Mouse (Mus musculus): ENCODE results near the gene Tie1. TPM values are rescaled to one million over a fixed set of nuclear protein-coding genes. Genes with fewer than 3 reads are reported as not detected.
"Not testable (repeated sequence)": the region's sequence is repeated elsewhere in the genome, so short reads cannot be mapped to it uniquely, and the experiment has no call there.

Gene Tie1
- polyA plus RNA-seq, 1 experiment, result 23.1 TPM

GRCm38 (mm10) chr4:118518208-118518607 lies 28.3 kb upstream of the Tie1 start:
- TF ChIP-seq POLR2A (IDR thresholded peaks at IDR 0.05; ENCODE audit: borderline replicate concordance, extremely low read depth, insufficient read depth, insufficient read length, poor library complexity, severe bottlenecking), result no peak
- TF ChIP-seq CTCF (IDR thresholded peaks at IDR 0.05; ENCODE audit: borderline replicate concordance, extremely low read depth, insufficient read depth, insufficient read length), result no peak
- no peak for DNase-seq (ENCODE audit: low read depth)

- no peak for DNase-seq (ENCODE audit: low read depth)
- TF ChIP-seq CTCF (IDR thresholded peaks at IDR 0.05; ENCODE audit: borderline replicate concordance, extremely low read depth, insufficient read depth, insufficient read length), result no peak
Measured at GRCm38 (mm10) chr4:118517497-118518146, 27.8 kb upstream of the Tie1 start.

- TF ChIP-seq CTCF (IDR thresholded peaks at IDR 0.05; ENCODE audit: borderline replicate concordance, extremely low read depth, insufficient read depth, insufficient read length) (no peak), POLR2A (IDR thresholded peaks at IDR 0.05; ENCODE audit: borderline replicate concordance, extremely low read depth, insufficient read depth, insufficient read length, poor library complexity, severe bottlenecking) (no peak)
- DNase-seq (ENCODE audit: low read depth), result peak; percentile 23
Measured at GRCm38 (mm10) chr4:118516699-118517496, 27.0 kb upstream of the Tie1 start.

- peak; percentile 39 for DNase-seq (ENCODE audit: low read depth)
Measured at GRCm38 (mm10) chr4:118509050-118509449, 19.2 kb upstream of the Tie1 start.

GRCm38 (mm10) chr4:118507171-118507570 lies 17.3 kb upstream of the Tie1 start:
- DNase-seq (ENCODE audit: low read depth), result not testable (repeated sequence)

More at GRCm38 (mm10) chr4:118509050-118509449, 19.2 kb upstream of the Tie1 start:
- TF ChIP-seq POLR2A (IDR thresholded peaks at IDR 0.05; ENCODE audit: borderline replicate concordance, extremely low read depth, insufficient read depth, insufficient read length, poor library complexity, severe bottlenecking), result no peak
- no peak for TF ChIP-seq CTCF (IDR thresholded peaks at IDR 0.05; ENCODE audit: borderline replicate concordance, extremely low read depth, insufficient read depth, insufficient read length)

GRCm38 (mm10) chr4:118505551-118505950 lies 15.7 kb upstream of the Tie1 start:
- no peak for DNase-seq (ENCODE audit: low read depth)
- no peak for TF ChIP-seq CTCF (IDR thresholded peaks at IDR 0.05; ENCODE audit: borderline replicate concordance, extremely low read depth, insufficient read depth, insufficient read length)
- TF ChIP-seq POLR2A (IDR thresholded peaks at IDR 0.05; ENCODE audit: borderline replicate concordance, extremely low read depth, insufficient read depth, insufficient read length, poor library complexity, severe bottlenecking), result no peak

GRCm38 (mm10) chr4:118500792-118501191 lies 10.9 kb upstream of the Tie1 start:
- TF ChIP-seq POLR2A (IDR thresholded peaks at IDR 0.05; ENCODE audit: borderline replicate concordance, extremely low read depth, insufficient read depth, insufficient read length, poor library complexity, severe bottlenecking) (no peak), CTCF (IDR thresholded peaks at IDR 0.05; ENCODE audit: borderline replicate concordance, extremely low read depth, insufficient read depth, insufficient read length) (no peak)
- no peak for DNase-seq (ENCODE audit: low read depth)

- DNase-seq (ENCODE audit: low read depth), result no peak
- TF ChIP-seq POLR2A (IDR thresholded peaks at IDR 0.05; ENCODE audit: borderline replicate concordance, extremely low read depth, insufficient read depth, insufficient read length, poor library complexity, severe bottlenecking) (no peak), CTCF (IDR thresholded peaks at IDR 0.05; ENCODE audit: borderline replicate concordance, extremely low read depth, insufficient read depth, insufficient read length) (no peak)
Measured at GRCm38 (mm10) chr4:118500171-118500724, 10.4 kb upstream of the Tie1 start.

- no peak for TF ChIP-seq CTCF (IDR thresholded peaks at IDR 0.05; ENCODE audit: borderline replicate concordance, extremely low read depth, insufficient read depth, insufficient read length)
- TF ChIP-seq POLR2A (IDR thresholded peaks at IDR 0.05; ENCODE audit: borderline replicate concordance, extremely low read depth, insufficient read depth, insufficient read length, poor library complexity, severe bottlenecking), result no peak
- no peak for DNase-seq (ENCODE audit: low read depth)
Measured at GRCm38 (mm10) chr4:118490461-118490860, 600 bp upstream of the Tie1 start.

GRCm38 (mm10) chr4:118476773-118477530 lies 12.9 kb downstream of the Tie1 start:
- TF ChIP-seq POLR2A (IDR thresholded peaks at IDR 0.05; ENCODE audit: borderline replicate concordance, extremely low read depth, insufficient read depth, insufficient read length, poor library complexity, severe bottlenecking) (no peak), CTCF (IDR thresholded peaks at IDR 0.05; ENCODE audit: borderline replicate concordance, extremely low read depth, insufficient read depth, insufficient read length) (no peak)
- peak; percentile 8 for DNase-seq (ENCODE audit: low read depth)

GRCm38 (mm10) chr4:118472687-118473086 lies 17.2 kb downstream of the Tie1 start:
- DNase-seq (ENCODE audit: low read depth), result no peak
- no peak for TF ChIP-seq CTCF (IDR thresholded peaks at IDR 0.05; ENCODE audit: borderline replicate concordance, extremely low read depth, insufficient read depth, insufficient read length)
- no peak for TF ChIP-seq POLR2A (IDR thresholded peaks at IDR 0.05; ENCODE audit: borderline replicate concordance, extremely low read depth, insufficient read depth, insufficient read length, poor library complexity, severe bottlenecking)

Measured in brain, embryonic 14.5 days (tissue).